13 mouse cellular contexts compared by ENCODE assay signal in the genomic region with DNA sequence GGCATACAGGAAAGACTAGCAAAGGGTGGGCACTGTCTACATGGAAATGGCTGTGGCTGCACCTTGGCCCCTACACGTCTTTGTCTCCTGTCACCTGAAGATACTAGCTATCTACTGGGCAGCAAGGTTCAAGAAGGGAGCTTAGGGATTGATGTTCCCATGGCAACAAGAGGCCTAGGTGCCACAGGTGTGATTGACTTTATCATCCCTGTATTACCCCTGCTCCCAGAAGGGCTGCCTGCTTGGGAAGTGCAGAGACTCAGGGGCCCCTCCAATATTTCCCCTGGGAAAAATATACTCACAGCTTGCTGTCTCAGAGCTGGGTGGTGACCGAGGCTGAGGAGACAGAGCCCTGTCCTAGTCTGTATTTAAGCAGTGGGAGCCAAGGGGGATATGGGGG. TPM values are rescaled to one million over a fixed set of nuclear protein-coding genes. Genes with fewer than 3 reads are reported as not detected.
"Had no signal": no experiment of that assay in that cellular context is flagged by ENCODE, and none has a peak within 500 bp of the region (broad histone marks: within the 10 kb centered on the region; RNA-seq: fewer than 3 reads in every experiment).

No protein-coding gene starts in this region.

RNA-seq across cellular contexts. Expression of gene Serpina1e, which starts 2.2 kb away (rescaled TPM):
- total RNA-seq: megakaryocyte, adult 5-6 weeks; megakaryocyte-erythroid progenitor cell, adult 5-6 weeks had no signal
- polyA plus RNA-seq: midbrain, embryonic 10.5 days; midbrain, embryonic 12.5 days; midbrain, embryonic 14.5 days; midbrain, embryonic 16.5 days; neural tube, embryonic 11.5 days; neural tube, embryonic 13.5 days had no signal

RNA-seq across cellular contexts. Expression of gene Serpina11, which starts 33.2 kb away (rescaled TPM):
- total RNA-seq: megakaryocyte-erythroid progenitor cell, adult 5-6 weeks had no signal
- polyA plus RNA-seq: lung, embryonic 14.5 days; lung, embryonic 16.5 days; midbrain, embryonic 10.5 days; midbrain, embryonic 12.5 days; midbrain, embryonic 14.5 days; midbrain, embryonic 16.5 days; neural tube, embryonic 11.5 days; neural tube, embryonic 13.5 days; neural tube, embryonic 15.5 days; stomach, embryonic 14.5 days had no signal

RNA-seq across cellular contexts. Expression of gene Serpina1c, which starts 51.9 kb away (rescaled TPM):
- total RNA-seq: megakaryocyte, adult 5-6 weeks; megakaryocyte-erythroid progenitor cell, adult 5-6 weeks had no signal
- polyA plus RNA-seq: lung, embryonic 14.5 days; midbrain, embryonic 10.5 days; midbrain, embryonic 12.5 days; midbrain, embryonic 14.5 days; midbrain, embryonic 16.5 days; myocyte; neural tube, embryonic 11.5 days; neural tube, embryonic 13.5 days had no signal

RNA-seq across cellular contexts. Expression of gene Serpina9, which starts 57.0 kb away (rescaled TPM):
- total RNA-seq: megakaryocyte, adult 5-6 weeks; megakaryocyte-erythroid progenitor cell, adult 5-6 weeks had no signal
- polyA plus RNA-seq: lung, embryonic 14.5 days; midbrain, embryonic 10.5 days; midbrain, embryonic 14.5 days; midbrain, embryonic 16.5 days; neural tube, embryonic 11.5 days; neural tube, embryonic 13.5 days; neural tube, embryonic 15.5 days; stomach, embryonic 14.5 days had no signal
